Mouse (Mus musculus): ENCODE data around the gene Sh2d5. TPM values are rescaled to one million over a fixed set of nuclear protein-coding genes. Genes with fewer than 3 reads are reported as not detected.

Gene Sh2d5
- polyA plus RNA-seq (2015; fragmentation: Nextera tagmentation; extraction: Ambion mirVana): 0.19 and 0.25 TPM in 2 replicates

GRCm38 (mm10) chr4:138250088-138250960 is at the start of gene Sh2d5, which contains the start of gene Kif17:
Gene Sh2d5 (plus strand): TSS chr4:138250403.
Gene Kif17 (plus strand): TSS chr4:138250435.
- H3K4me2 ChIP-seq (replicated peaks; ENCODE audit: low read depth): peak within 1 kb of the TSS; percentile 90
- H3K4me1 ChIP-seq (replicated peaks; ENCODE audit: control insufficient read depth, insufficient read depth): no peaks in the 10 kb centered on the region; the same call in 1 of the 2 replicates
- WGBS: 1% methylated on average over 64 of the region's 74 CpGs
- H3K27me3 ChIP-seq (ENCODE audit: control insufficient read depth, insufficient read depth, low read length): no peaks in the 10 kb centered on the region; the same call in 1 of the 2 replicates
- no peak for TF ChIP-seq EP300 (optimal IDR thresholded peaks at IDR 0.05)
- no peak for TF ChIP-seq CTCF (IDR thresholded peaks at IDR 0.05; ENCODE audit: low read depth)
- DNase-seq (ENCODE audit: low spot score) (peak; percentile 68), ATAC-seq (ENCODE audit: low FRiP score, low TSS enrichment) (peak; percentile 66)
- no peak within 1 kb of the TSS for H3K27ac ChIP-seq (replicated peaks)
- peak within 1 kb of the TSS; percentile 42 for H3K4me3 ChIP-seq (ENCODE audit: low read depth, low read length)
- H3K9ac ChIP-seq (ENCODE audit: low read length): peak within 1 kb of the TSS; percentile 48
- H3K36me3 ChIP-seq (ENCODE audit: control insufficient read depth, insufficient read depth, low read length): peaks cover 7% of the 10 kb centered on the region
- no peaks in the 10 kb centered on the region for H3K9me3 ChIP-seq (ENCODE audit: control insufficient read depth, low read length)

- no peak overlapping the region for H3K9ac ChIP-seq (ENCODE audit: low read length)
- H3K9me3 ChIP-seq (ENCODE audit: control insufficient read depth, low read length): no peaks in the 10 kb centered on the region
- H3K4me1 ChIP-seq (replicated peaks; ENCODE audit: control insufficient read depth, insufficient read depth): no peaks in the 10 kb centered on the region
- no peak overlapping the region for H3K4me3 ChIP-seq (ENCODE audit: low read depth, low read length)
- H3K27ac ChIP-seq (replicated peaks): no peak overlapping the region
- WGBS: 86% methylated on average over 3 of the region's 3 CpGs
- ATAC-seq (ENCODE audit: low FRiP score, low TSS enrichment): no peak
- H3K27me3 ChIP-seq (ENCODE audit: control insufficient read depth, insufficient read depth, low read length): no peaks in the 10 kb centered on the region
- H3K36me3 ChIP-seq (ENCODE audit: control insufficient read depth, insufficient read depth, low read length): peaks cover 34% of the 10 kb centered on the region
- TF ChIP-seq EP300 (optimal IDR thresholded peaks at IDR 0.05) (no peak), CTCF (IDR thresholded peaks at IDR 0.05; ENCODE audit: low read depth) (no peak)
- DNase-seq (ENCODE audit: low spot score): no peak
- H3K4me2 ChIP-seq (replicated peaks; ENCODE audit: low read depth): no peak overlapping the region
Observed at GRCm38 (mm10) chr4:138200769-138201168, 49.4 kb upstream of the Sh2d5 start.

GRCm38 (mm10) chr4:138201696-138202095 is 48.5 kb upstream of the Sh2d5 start:
- H3K27me3 ChIP-seq (ENCODE audit: control insufficient read depth, insufficient read depth, low read length): no peaks in the 10 kb centered on the region
- no peak overlapping the region for H3K9ac ChIP-seq (ENCODE audit: low read length)
- no peak overlapping the region for H3K4me3 ChIP-seq (ENCODE audit: low read depth, low read length)
- no peak overlapping the region for H3K4me2 ChIP-seq (replicated peaks; ENCODE audit: low read depth)
- peaks cover 31% of the 10 kb centered on the region for H3K36me3 ChIP-seq (ENCODE audit: control insufficient read depth, insufficient read depth, low read length)
- DNase-seq (ENCODE audit: low spot score): no peak
- H3K27ac ChIP-seq (replicated peaks): no peak overlapping the region
- no peak for ATAC-seq (ENCODE audit: low FRiP score, low TSS enrichment)
- no peak for TF ChIP-seq EP300 (optimal IDR thresholded peaks at IDR 0.05)
- TF ChIP-seq CTCF (IDR thresholded peaks at IDR 0.05; ENCODE audit: low read depth): no peak
- no peaks in the 10 kb centered on the region for H3K4me1 ChIP-seq (replicated peaks; ENCODE audit: control insufficient read depth, insufficient read depth)
- 53% methylated on average over 9 of the region's 9 CpGs for WGBS
- no peaks in the 10 kb centered on the region for H3K9me3 ChIP-seq (ENCODE audit: control insufficient read depth, low read length)

DNA sequence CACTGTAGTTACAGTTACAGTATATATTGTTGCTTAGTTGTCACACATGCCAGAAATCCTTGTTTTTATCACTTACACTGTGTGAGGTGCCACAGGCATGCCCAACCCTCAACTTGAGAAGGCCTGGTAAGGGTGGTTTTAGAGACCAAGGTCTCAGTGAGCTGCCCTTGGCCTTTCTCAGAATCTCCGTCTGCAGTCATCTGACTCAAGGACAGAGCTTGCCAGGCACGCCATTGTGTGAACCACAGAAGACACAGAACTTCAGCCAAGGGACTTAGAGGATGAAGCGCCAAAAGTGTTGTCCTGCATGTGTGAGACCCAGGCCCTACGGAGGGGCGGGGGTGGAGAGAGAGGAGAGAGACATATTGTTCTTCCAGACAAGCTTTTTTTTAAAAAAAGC is 40.1 kb upstream of the Sh2d5 start:
- peaks cover 3% of the 10 kb centered on the region for H3K36me3 ChIP-seq (ENCODE audit: control insufficient read depth, insufficient read depth, low read length)
- no peak overlapping the region for H3K9ac ChIP-seq (ENCODE audit: low read length)
- H3K4me2 ChIP-seq (replicated peaks; ENCODE audit: low read depth): no peak overlapping the region
- H3K27ac ChIP-seq (replicated peaks): no peak overlapping the region
- no peak overlapping the region for H3K4me3 ChIP-seq (ENCODE audit: low read depth, low read length)
- DNase-seq (ENCODE audit: low spot score) (no peak), ATAC-seq (ENCODE audit: low FRiP score, low TSS enrichment) (no peak)
- no peak for TF ChIP-seq EP300 (optimal IDR thresholded peaks at IDR 0.05)
- no peak for TF ChIP-seq CTCF (IDR thresholded peaks at IDR 0.05; ENCODE audit: low read depth)
- 92% methylated on average over 5 of the region's 5 CpGs for WGBS
- H3K27me3 ChIP-seq (ENCODE audit: control insufficient read depth, insufficient read depth, low read length): no peaks in the 10 kb centered on the region
- H3K9me3 ChIP-seq (ENCODE audit: control insufficient read depth, low read length): no peaks in the 10 kb centered on the region
- H3K4me1 ChIP-seq (replicated peaks; ENCODE audit: control insufficient read depth, insufficient read depth): no peaks in the 10 kb centered on the region

DNA sequence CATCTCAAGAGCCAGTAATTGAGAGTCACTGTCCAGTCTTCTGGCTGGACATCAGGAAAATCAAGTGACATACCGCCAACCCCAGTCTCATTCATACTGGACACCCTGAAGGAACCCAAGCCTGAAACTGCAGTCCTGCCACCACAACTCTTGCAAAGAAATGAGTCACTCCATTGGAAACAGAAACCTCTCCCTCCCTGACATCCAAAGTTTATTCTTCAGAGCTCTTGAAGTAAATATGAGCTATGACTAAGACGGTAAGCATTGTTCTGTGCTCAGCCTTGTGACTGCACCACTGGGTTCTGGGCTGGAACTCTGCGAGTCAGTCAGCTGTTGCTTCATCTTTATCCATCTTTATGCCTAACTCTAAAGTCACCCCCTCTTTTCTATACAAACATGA is 36.3 kb upstream of the Sh2d5 start:
- peak; percentile 63 for ATAC-seq (ENCODE audit: low FRiP score, low TSS enrichment)
- 28% methylated on average over 3 of the region's 3 CpGs for WGBS
- Histone ChIP-seq H3K27ac (replicated peaks) (peak overlapping the region; percentile 67), H3K9me3 (ENCODE audit: control insufficient read depth, low read length) (no peaks in the 10 kb centered on the region), H3K9ac (ENCODE audit: low read length) (no peak overlapping the region), H3K27me3 (ENCODE audit: control insufficient read depth, insufficient read depth, low read length) (no peaks in the 10 kb centered on the region), H3K4me2 (replicated peaks; ENCODE audit: low read depth) (no peak overlapping the region), H3K36me3 (ENCODE audit: control insufficient read depth, insufficient read depth, low read length) (no peaks in the 10 kb centered on the region), H3K4me3 (ENCODE audit: low read depth, low read length) (no peak overlapping the region), H3K4me1 (replicated peaks; ENCODE audit: control insufficient read depth, insufficient read depth) (no peaks in the 10 kb centered on the region; the same call in 1 of the 2 replicates)
- no peak for TF ChIP-seq EP300 (optimal IDR thresholded peaks at IDR 0.05)
- no peak for TF ChIP-seq CTCF (IDR thresholded peaks at IDR 0.05; ENCODE audit: low read depth)
- DNase-seq (ENCODE audit: low spot score): peak; percentile 38

- Histone ChIP-seq H3K9ac (ENCODE audit: low read length) (peak overlapping the region; percentile 99), H3K9me3 (ENCODE audit: control insufficient read depth, low read length) (no peaks in the 10 kb centered on the region), H3K4me2 (replicated peaks; ENCODE audit: low read depth) (peak overlapping the region; percentile 69), H3K36me3 (ENCODE audit: control insufficient read depth, insufficient read depth, low read length) (no peaks in the 10 kb centered on the region), H3K4me1 (replicated peaks; ENCODE audit: control insufficient read depth, insufficient read depth) (no peaks in the 10 kb centered on the region; the same call in 1 of the 2 replicates), H3K27me3 (ENCODE audit: control insufficient read depth, insufficient read depth, low read length) (no peaks in the 10 kb centered on the region), H3K4me3 (ENCODE audit: low read depth, low read length) (peak overlapping the region; percentile 86), H3K27ac (replicated peaks) (peak overlapping the region; percentile 100)
- 43% methylated on average over 13 of the region's 13 CpGs for WGBS
- ATAC-seq (ENCODE audit: low FRiP score, low TSS enrichment): no peak
- no peak for DNase-seq (ENCODE audit: low spot score)
- no peak for TF ChIP-seq CTCF (IDR thresholded peaks at IDR 0.05; ENCODE audit: low read depth)
- no peak for TF ChIP-seq EP300 (optimal IDR thresholded peaks at IDR 0.05)
Observed at GRCm38 (mm10) chr4:138215671-138216199, 34.5 kb upstream of the Sh2d5 start.
